ENCODE assay signal across 25 mouse cellular contexts in genomic region chr2:38623821-38624590, GRCm38 (mm10). TPM values are rescaled to one million over a fixed set of nuclear protein-coding genes. Genes with fewer than 3 reads are reported as not detected.
DNase-seq lines count a peak whose midpoint lies in the region; ATAC-seq and TF ChIP-seq lines count a peak whose summit lies in the region.
"Had no signal": no experiment of that assay in that cellular context is flagged by ENCODE, and none has a peak within 500 bp of the region (broad histone marks: within the 10 kb centered on the region; RNA-seq: fewer than 3 reads in every experiment).

No protein-coding gene starts in this region.

- 0 out of 2 replicates have a peak, but pooled peaks have one; percentile 42 for ATAC-seq in intestine, embryonic 16.5 days
- ATAC-seq in intestine, postnatal 0 days = no peak
- ATAC-seq in forebrain, embryonic 14.5 days = no peak
- ATAC-seq: activated CD4-positive, CD25-positive, alpha-beta regulatory T cell, adult 4 months; CD4-positive, CD25-positive, alpha-beta regulatory T cell, adult 4 months; forebrain, embryonic 13.5 days; hindbrain, embryonic 16.5 days; inflammation-experienced regulatory T-cells, adult 6 months; Patski had no signal

- TF ChIP-seq CTCF in intestine, postnatal 0 days (IDR thresholded peaks at IDR 0.05; ENCODE audit: low read depth) = no peak
- no peak for TF ChIP-seq CTCF in brain, embryonic 14.5 days (IDR thresholded peaks at IDR 0.05; ENCODE audit: borderline replicate concordance, extremely low read depth, insufficient read depth, insufficient read length)

- H3K27ac ChIP-seq in intestine, embryonic 16.5 days (ENCODE audit: low read length) = no peak overlapping the region
- H3K27ac ChIP-seq in intestine, postnatal 0 days (ENCODE audit: low read depth, low read length) = no peak overlapping the region
- no peak overlapping the region for H3K27ac ChIP-seq in forebrain, embryonic 14.5 days (ENCODE audit: low read depth, low read length)
- H3K27ac ChIP-seq: embryonic facial prominence, embryonic 13.5 days; forebrain, embryonic 13.5 days; heart, embryonic 15.5 days; hindbrain, embryonic 12.5 days had no signal

- WGBS in intestine, embryonic 16.5 days = 76% methylated on average over 8 of the region's 8 CpGs
- 52% methylated on average over 8 of the region's 8 CpGs for WGBS in intestine, postnatal 0 days
- WGBS in forebrain, embryonic 14.5 days = 89% methylated on average over 8 of the region's 8 CpGs

- H3K9me3 ChIP-seq in intestine, embryonic 16.5 days (ENCODE audit: control insufficient read depth, low read length) = no peaks in the 10 kb centered on the region
- H3K9me3 ChIP-seq in intestine, postnatal 0 days (ENCODE audit: control insufficient read depth) = no peaks in the 10 kb centered on the region
- no peaks in the 10 kb centered on the region for H3K9me3 ChIP-seq in forebrain, embryonic 14.5 days (replicated peaks; ENCODE audit: control insufficient read depth, low read length)
- H3K9me3 ChIP-seq: embryonic facial prominence, embryonic 13.5 days; forebrain, embryonic 13.5 days; heart, embryonic 15.5 days; hindbrain, embryonic 12.5 days had no signal

- no peak overlapping the region for H3K9ac ChIP-seq in intestine, embryonic 16.5 days (ENCODE audit: low read depth, low read length)
- no peak overlapping the region for H3K9ac ChIP-seq in intestine, postnatal 0 days (ENCODE audit: low read depth, low read length)
- no peak overlapping the region for H3K9ac ChIP-seq in forebrain, embryonic 14.5 days (ENCODE audit: low read length)
- H3K9ac ChIP-seq: embryonic facial prominence, embryonic 13.5 days; forebrain, embryonic 13.5 days; heart, embryonic 15.5 days; hindbrain, embryonic 12.5 days had no signal

- DNase-seq in NIH3T3 (ENCODE audit: low read depth) = peak; percentile 28
- DNase-seq in brain, embryonic 14.5 days (ENCODE audit: low read depth) = peak; percentile 13
- DNase-seq in forebrain, embryonic 14.5 days (ENCODE audit: low spot score) = no peak
- no peak for DNase-seq in gastrocnemius, adult 8-10 months (ENCODE audit: low spot score in 2 of 2)
- DNase-seq: adrenal gland, adult 2 months; adrenal gland, postnatal 25 days; cerebellum, adult 2 months; cerebellum, postnatal 25 days; gastrocnemius, adult 2 months; gastrocnemius, postnatal 36 days; heart, adult 18-20 months; heart, postnatal 36 days; kidney, adult 18-20 months had no signal

- 0 out of 2 replicates have a peak, but pooled peaks cover 5% of the 10 kb centered on the region for H3K4me1 ChIP-seq in intestine, embryonic 16.5 days (ENCODE audit: control insufficient read depth, insufficient read depth, low read length)
- H3K4me1 ChIP-seq in intestine, postnatal 0 days (replicated peaks; ENCODE audit: control insufficient read depth, insufficient read depth, low read length) = no peaks in the 10 kb centered on the region
- peaks cover 7% of the 10 kb centered on the region; the same call in 1 of the 2 replicates for H3K4me1 ChIP-seq in forebrain, embryonic 14.5 days (ENCODE audit: control insufficient read depth, insufficient read depth, low read length)
- H3K4me1 ChIP-seq: heart, embryonic 15.5 days had no signal

- no peaks in the 10 kb centered on the region for H3K27me3 ChIP-seq in intestine, embryonic 16.5 days (replicated peaks; ENCODE audit: control insufficient read depth, insufficient read depth, low read length)
- H3K27me3 ChIP-seq in intestine, postnatal 0 days (replicated peaks; ENCODE audit: control insufficient read depth, insufficient read depth, low read length) = no peaks in the 10 kb centered on the region
- no peaks in the 10 kb centered on the region for H3K27me3 ChIP-seq in forebrain, embryonic 14.5 days (replicated peaks; ENCODE audit: control insufficient read depth, insufficient read depth, low read length)
- H3K27me3 ChIP-seq: embryonic facial prominence, embryonic 13.5 days; forebrain, embryonic 13.5 days; heart, embryonic 15.5 days; hindbrain, embryonic 12.5 days; Patski had no signal

- H3K4me2 ChIP-seq in intestine, embryonic 16.5 days (ENCODE audit: low read depth, low read length) = no peak overlapping the region
- H3K4me2 ChIP-seq in intestine, postnatal 0 days (replicated peaks; ENCODE audit: low read depth) = no peak overlapping the region; the same call in 1 of the 2 replicates
- no peak overlapping the region for H3K4me2 ChIP-seq in forebrain, embryonic 14.5 days (ENCODE audit: low read length)
- H3K4me2 ChIP-seq: embryonic facial prominence, embryonic 13.5 days; forebrain, embryonic 13.5 days; heart, embryonic 11.5 days; heart, embryonic 15.5 days; hindbrain, embryonic 12.5 days had no signal

- no peak overlapping the region for H3K4me3 ChIP-seq in intestine, embryonic 16.5 days (ENCODE audit: low read length)
- H3K4me3 ChIP-seq in intestine, postnatal 0 days (ENCODE audit: low read depth, low read length) = no peak overlapping the region
- H3K4me3 ChIP-seq in forebrain, embryonic 14.5 days (ENCODE audit: low read depth, low read length) = no peak overlapping the region
- H3K4me3 ChIP-seq: embryonic facial prominence, embryonic 13.5 days; forebrain, embryonic 13.5 days; gastrocnemius, adult 2 months; heart, embryonic 15.5 days; hindbrain, embryonic 12.5 days had no signal

- no peak for TF ChIP-seq POLR2A in brain, embryonic 14.5 days (IDR thresholded peaks at IDR 0.05; ENCODE audit: borderline replicate concordance, extremely low read depth, insufficient read depth, insufficient read length, poor library complexity, severe bottlenecking)

- H3K36me3 ChIP-seq in intestine, embryonic 16.5 days (ENCODE audit: control insufficient read depth, insufficient read depth, low read length) = peaks cover 4% of the 10 kb centered on the region; the same call in 1 of the 2 replicates
- H3K36me3 ChIP-seq in intestine, postnatal 0 days (ENCODE audit: control insufficient read depth, insufficient read depth) = peaks cover 23% of the 10 kb centered on the region
- H3K36me3 ChIP-seq in forebrain, embryonic 14.5 days (ENCODE audit: control insufficient read depth, insufficient read depth, low read length) = peaks cover 28% of the 10 kb centered on the region

RNA-seq across cellular contexts. Expression of gene Psmb7, which starts 19.9 kb away (rescaled TPM):
- 214 and 234 TPM in 2 replicates for polyA plus RNA-seq in intestine, embryonic 16.5 days (2015; fragmentation: Nextera tagmentation; extraction: Ambion mirVana)
- 134 and 148 TPM in 2 replicates for polyA plus RNA-seq in intestine, postnatal 0 days (2015; fragmentation: Nextera tagmentation; extraction: Ambion mirVana)
- 265 and 300 TPM in 2 replicates for polyA plus RNA-seq in brain, embryonic 14.5 days (2012; rRNA removed)
- 328 and 382 TPM in 2 replicates for polyA plus RNA-seq in forebrain, embryonic 14.5 days (2014; fragmentation: Nextera tagmentation; extraction: Ambion mirVana)
- 100 to 1,000 TPM; 311 to 333 (median 328) TPM for total RNA-seq in gastrocnemius, adult 8-10 months (2022)

Comparison
In these comparisons a context has a peak if more than half of its experiments do, and no peak if none do; other contexts are left out.
1. DNase-seq: peak in NIH3T3 (single experiment) and brain, embryonic 14.5 days (single experiment); none in forebrain, embryonic 14.5 days (single experiment) and gastrocnemius, adult 8-10 months (0 of 2).